Mouse (Mus musculus) ES-E14 (cell line): ENCODE measurements around the gene Clpp. TPM values are rescaled to one million over a fixed set of nuclear protein-coding genes. Genes with fewer than 3 reads are reported as not detected.

Experiments used
- DNase-seq: peaks from one replicate; pipeline ENCODE4 v3.0.0-alpha.2; 2013; ENCODE audit warnings: low read depth, low spot score
- H3K27ac ChIP-seq: 2 replicates; pipeline ENCODE4 v1.5.1; 2012; ENCODE audit warnings: low read depth, mild to moderate bottlenecking, low read length, moderate library complexity, mixed read lengths; ENCODE audit not compliant: poor library complexity, insufficient read depth, severe bottlenecking
- H3K36me3 ChIP-seq: 2 replicates; pipeline ENCODE4 v1.6.1; 2012; ENCODE audit warnings: mild to moderate bottlenecking, low read length, moderate library complexity, mixed read lengths; ENCODE audit not compliant: control insufficient read depth, poor library complexity, insufficient read depth, severe bottlenecking
- H3K4me1 ChIP-seq, 2 experiments: fragments of 150-350 bp in 1 of 2; sonication (generic) in 1 of 2; 2 replicates each; pipeline ENCODE4 v1.6.1; 2012; ENCODE audit warnings: low read length in 2 of 2, mild to moderate bottlenecking in 1 of 2, mixed read lengths in 1 of 2; ENCODE audit not compliant: control insufficient read depth in 2 of 2, insufficient read depth in 2 of 2, poor library complexity in 1 of 2
- H3K4me3 ChIP-seq, 2 experiments: fragments of 150-350 bp in 1 of 2; sonication (generic) in 1 of 2; 2 replicates each; pipeline ENCODE4 v1.5.1; 2012; ENCODE audit warnings: low read length in 2 of 2, low read depth in 1 of 2, mild to moderate bottlenecking in 1 of 2, mixed read lengths in 1 of 2; ENCODE audit not compliant: insufficient read depth in 1 of 2, poor library complexity in 1 of 2, severe bottlenecking in 1 of 2
- H3K9ac ChIP-seq: 2 replicates; pipeline ENCODE4 v1.6.1; 2012; ENCODE audit warnings: low read depth, mild to moderate bottlenecking, low read length, mixed read lengths; ENCODE audit not compliant: poor library complexity, insufficient read depth, severe bottlenecking
- H3K9me3 ChIP-seq: fragments of 150-350 bp; sonication (generic); 2 replicates; pipeline ENCODE4 v1.6.1; 2012; ENCODE audit warnings: low read depth, mild to moderate bottlenecking, low read length; ENCODE audit not compliant: control insufficient read depth, insufficient read depth
- CHD2 ChIP-seq: IDR thresholded peaks from 2 replicates; pipeline ENCODE4 v1.6.1; 2014; ENCODE audit warnings: mild to moderate bottlenecking, low read depth, low read length, inconsistent platforms
- HCFC1 ChIP-seq: IDR thresholded peaks from 2 replicates; pipeline ENCODE4 v1.6.1; 2012; ENCODE audit warnings: low read length, inconsistent platforms, borderline replicate concordance; ENCODE audit not compliant: insufficient read depth
- MAFK ChIP-seq: IDR thresholded peaks from 2 replicates; pipeline ENCODE4 v1.6.1; 2014; ENCODE audit warnings: mild to moderate bottlenecking, low read depth, low read length, inconsistent platforms; ENCODE audit not compliant: insufficient read depth
- ZC3H11A ChIP-seq: IDR thresholded peaks from 2 replicates; pipeline ENCODE4 v1.6.1; 2012; ENCODE audit warnings: low read depth, mild to moderate bottlenecking, inconsistent platforms, low read length, borderline replicate concordance
- ZNF384 ChIP-seq: IDR thresholded peaks from 2 replicates; pipeline ENCODE4 v1.6.1; 2012; ENCODE audit warnings: low read depth, low read length, inconsistent platforms
- in situ Hi-C, 2 experiments: fragments of 600-800 bp; cut with MboI; formaldehyde crosslinking; loops; one replicate each; pipeline ENCODE4 v1.15.1; 2025; ENCODE audit warnings: low sequenced_read_pairs in 2 of 2, inconsistent platforms in 1 of 2; ENCODE audit not compliant: unreplicated experiment in 2 of 2
- total RNA-seq: library from RNA; depleted of rRNA; stranded (reverse); fragments of 300-350 nt; gene quantifications from 2 replicates; pipeline ENCODE4 v1.2.3, GENCODE M21; 2012

Clpp gene
- total RNA-seq, 1 experiment = 185 TPM

DNA sequence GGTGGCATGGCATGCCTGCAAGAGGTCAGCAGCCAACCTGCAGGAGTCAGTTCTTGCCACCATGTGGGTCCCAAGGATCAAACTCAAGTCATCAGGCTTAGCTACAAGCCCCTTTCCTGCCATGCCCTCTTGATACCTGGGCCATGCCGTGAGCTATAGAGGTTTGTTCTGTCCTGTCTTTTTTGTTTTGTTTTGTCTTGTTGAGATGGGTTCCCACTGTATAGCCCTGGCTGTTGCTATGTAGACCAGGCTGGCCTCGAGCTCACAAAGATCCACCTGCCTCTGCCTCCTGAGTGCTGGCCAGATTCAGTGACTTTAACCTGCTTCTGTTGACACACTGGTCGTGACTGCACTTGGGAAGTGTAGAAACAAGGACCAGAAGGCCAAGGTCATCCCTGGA is 14.7 kb upstream of the Clpp start:
- TF ChIP-seq HCFC1 (no peak), ZNF384 (no peak), ZC3H11A (no peak), CHD2 (no peak), MAFK (no peak)
- no peaks in the 10 kb centered on the region for H3K9me3 ChIP-seq
- H3K27ac ChIP-seq = no peak overlapping the region
- no peak overlapping the region for H3K9ac ChIP-seq
- H3K36me3 ChIP-seq = no peaks in the 10 kb centered on the region
- DNase-seq = no peak
- in situ Hi-C loops = no loop called here
- H3K4me3 ChIP-seq = no peak overlapping the region
- peaks cover 1 to 3% of the 10 kb centered on the region in 2 experiments; a peak in 1 of 4 replicates for H3K4me1 ChIP-seq

DNA sequence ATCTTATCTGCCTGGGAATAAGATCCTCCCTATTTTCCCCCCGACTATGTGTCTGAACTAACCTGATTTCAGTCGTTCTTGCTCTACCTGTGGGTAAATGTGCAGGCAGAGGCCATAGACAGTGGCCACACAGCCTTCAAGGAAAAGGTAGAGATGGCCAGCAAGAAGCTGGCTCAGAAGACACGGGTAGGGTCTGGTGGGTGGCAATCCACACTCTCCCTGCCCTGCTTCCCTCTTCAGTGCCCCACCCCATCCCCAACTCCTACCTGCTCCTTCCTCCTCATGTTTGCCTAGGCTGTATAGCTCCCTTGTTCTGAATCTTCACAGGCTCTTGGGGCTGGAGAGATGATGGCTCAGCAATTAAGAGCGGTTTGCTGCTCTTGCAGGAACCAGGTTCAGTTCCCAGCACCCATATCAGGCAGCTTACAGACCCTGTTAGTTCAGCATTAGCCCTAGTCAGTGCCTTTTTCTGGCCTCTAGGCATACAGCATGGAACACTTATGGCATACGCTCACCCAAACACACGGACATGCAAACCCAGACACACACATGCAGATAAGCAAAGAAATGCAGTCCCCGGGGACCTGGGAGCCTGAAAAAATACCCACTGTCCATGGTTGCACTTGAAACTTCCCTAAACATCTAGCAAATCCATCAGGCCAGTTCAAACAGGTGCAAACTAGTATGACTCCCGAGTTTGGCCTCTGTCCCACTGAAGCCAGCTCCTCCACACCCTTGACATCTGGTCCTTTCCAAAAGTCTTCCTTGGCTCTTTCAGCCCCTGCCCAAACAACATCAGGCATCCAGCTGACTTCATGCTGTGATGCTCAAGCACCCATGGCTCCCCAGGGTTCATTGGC is 13.3 kb upstream of the Clpp start:
- no peak overlapping the region for H3K27ac ChIP-seq
- peaks cover 1 to 3% of the 10 kb centered on the region in 2 experiments; a peak in 1 of 4 replicates for H3K4me1 ChIP-seq
- no peak overlapping the region for H3K4me3 ChIP-seq
- TF ChIP-seq ZNF384 = no peak
- no peak for TF ChIP-seq HCFC1
- no peak for TF ChIP-seq MAFK
- no peak for TF ChIP-seq ZC3H11A
- TF ChIP-seq CHD2 = no peak
- in situ Hi-C loops = no loop called here
- H3K9me3 ChIP-seq = no peaks in the 10 kb centered on the region
- no peak for DNase-seq
- H3K36me3 ChIP-seq = no peaks in the 10 kb centered on the region
- no peak overlapping the region for H3K9ac ChIP-seq

DNA sequence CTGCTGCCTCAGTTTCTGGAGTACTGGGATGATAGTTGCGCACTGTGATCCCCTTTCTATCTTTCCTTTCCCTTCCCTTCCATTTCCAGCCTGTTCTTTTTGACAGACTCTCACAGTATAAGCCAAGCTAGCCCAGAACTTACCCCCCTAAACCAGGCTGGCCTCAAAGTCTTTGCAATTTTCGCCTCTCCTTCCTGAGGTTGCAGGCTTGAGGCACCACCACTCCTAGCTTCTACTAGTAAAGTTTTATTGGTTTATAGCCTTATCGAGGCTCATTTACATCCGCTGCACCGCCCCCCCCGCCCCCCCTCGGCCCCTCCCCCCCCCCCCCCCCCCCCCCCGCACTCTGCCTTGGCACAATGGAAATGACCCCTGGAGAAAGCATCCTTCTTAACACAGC is 10.6 kb upstream of the Clpp start:
- Histone ChIP-seq H3K4me1 (peaks cover 1 to 3% of the 10 kb centered on the region in 2 experiments; a peak in 1 of 4 replicates), H3K27ac (no peak overlapping the region), H3K4me3 (no peak overlapping the region), H3K9ac (no peak overlapping the region), H3K36me3 (no peaks in the 10 kb centered on the region), H3K9me3 (no peaks in the 10 kb centered on the region)
- in situ Hi-C loops = no loop called here
- no peak for DNase-seq
- TF ChIP-seq ZNF384 (no peak), ZC3H11A (no peak), CHD2 (no peak), HCFC1 (no peak), MAFK (no peak)

DNA sequence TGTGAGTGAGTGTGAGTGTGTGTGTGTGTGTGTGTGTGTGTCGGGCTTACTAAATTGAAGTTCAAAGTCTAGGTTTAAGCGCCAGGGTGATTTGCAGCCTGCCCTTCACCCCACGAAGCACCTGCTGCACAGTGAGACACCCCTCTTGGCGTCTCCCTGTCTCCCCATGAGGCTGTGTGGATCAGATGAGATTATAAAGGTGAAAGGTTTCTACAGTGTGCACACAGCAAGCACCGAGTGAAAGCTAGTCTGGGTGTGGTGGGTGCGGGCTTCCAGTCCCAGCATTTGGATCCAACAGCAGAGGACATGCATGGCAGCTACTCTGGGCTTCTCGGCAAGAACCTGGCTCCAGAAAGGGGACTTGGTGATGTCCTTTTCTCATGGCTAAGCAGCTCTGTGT is 9.1 kb upstream of the Clpp start:
- in situ Hi-C loops = no loop called here
- TF ChIP-seq MAFK (no peak), CHD2 (no peak), HCFC1 (no peak), ZC3H11A (no peak), ZNF384 (no peak)
- DNase-seq = no peak
- H3K27ac ChIP-seq = no peak overlapping the region
- H3K36me3 ChIP-seq = no peaks in the 10 kb centered on the region
- H3K4me1 ChIP-seq = 0 out of 4 replicates have a peak, but pooled peaks cover 0 to 1% of the 10 kb centered on the region in 2 experiments
- no peak overlapping the region for H3K9ac ChIP-seq
- no peaks in the 10 kb centered on the region for H3K9me3 ChIP-seq
- no peak overlapping the region for H3K4me3 ChIP-seq
